Mouse (Mus musculus): ENCODE data around the gene 1700025G04Rik. TPM values are rescaled to one million over a fixed set of nuclear protein-coding genes. Genes with fewer than 3 reads are reported as not detected.

1700025G04Rik gene
- polyA plus RNA-seq, 1 experiment from 2014 or later = 13.8 TPM

DNA sequence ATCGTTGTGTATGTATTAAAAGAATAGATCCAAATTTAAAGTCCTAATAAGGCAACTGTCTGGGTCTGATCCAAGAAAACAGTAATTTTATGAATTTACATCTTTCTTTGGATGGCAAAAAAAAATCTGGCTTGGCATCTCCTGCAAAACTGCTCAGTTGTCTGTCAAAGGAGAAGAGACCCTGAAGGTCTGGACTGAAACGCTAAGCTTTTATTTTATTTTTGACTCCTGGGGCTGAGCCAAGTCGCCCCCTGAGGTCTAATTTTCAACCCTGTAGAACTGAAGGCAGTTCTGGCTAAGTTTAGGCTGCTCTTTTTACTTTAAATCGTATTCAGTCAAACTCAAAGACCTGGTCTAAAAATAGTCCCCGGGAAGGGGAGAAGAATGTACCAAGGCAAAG, 202.3 kb downstream of the 1700025G04Rik start:
- WGBS = 92% methylated on average over 5 of the region's 5 CpGs
- H3K27ac ChIP-seq = no peak overlapping the region
- H3K4me1 ChIP-seq = peaks cover 10% of the 10 kb centered on the region; the same call in 1 of the 2 replicates
- no peaks in the 10 kb centered on the region for H3K27me3 ChIP-seq (ENCODE audit: low read depth, poor library complexity, severe bottlenecking)
- no peaks in the 10 kb centered on the region for H3K9me3 ChIP-seq (replicated peaks)
- no peak for DNase-seq (ENCODE audit: low spot score)
- no peak overlapping the region for H3K4me3 ChIP-seq
- no peaks in the 10 kb centered on the region for H3K36me3 ChIP-seq

DNA sequence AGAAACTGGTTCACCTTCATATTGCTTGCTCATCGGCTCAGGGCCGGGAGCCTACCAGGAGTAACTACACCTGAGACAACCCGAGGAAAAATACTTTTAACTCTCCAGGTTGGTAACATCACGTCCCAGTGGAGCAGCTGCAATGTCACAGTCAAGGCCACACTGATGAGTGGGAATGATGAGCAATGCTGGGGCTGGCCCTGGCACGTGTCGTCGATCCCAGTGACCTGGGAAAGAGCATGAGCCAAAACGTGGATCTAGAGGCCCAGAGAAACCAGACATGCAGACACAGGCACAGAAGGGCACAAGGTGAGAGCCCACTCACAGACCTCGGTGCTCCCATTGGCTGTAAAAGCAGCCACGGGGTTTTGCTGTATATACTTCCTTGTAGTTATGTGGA, 202.8 kb downstream of the 1700025G04Rik start:
- DNase-seq (ENCODE audit: low spot score) = no peak
- Histone ChIP-seq H3K27ac (no peak overlapping the region), H3K27me3 (ENCODE audit: low read depth, poor library complexity, severe bottlenecking) (no peaks in the 10 kb centered on the region), H3K4me1 (peaks cover 10% of the 10 kb centered on the region; the same call in 1 of the 2 replicates), H3K4me3 (no peak overlapping the region), H3K36me3 (no peaks in the 10 kb centered on the region), H3K9me3 (replicated peaks) (no peaks in the 10 kb centered on the region)
- 88% methylated on average over 10 of the region's 10 CpGs for WGBS

- Histone ChIP-seq H3K27ac (no peak overlapping the region), H3K4me3 (no peak overlapping the region), H3K27me3 (ENCODE audit: low read depth, poor library complexity, severe bottlenecking) (no peaks in the 10 kb centered on the region), H3K9me3 (replicated peaks) (no peaks in the 10 kb centered on the region), H3K4me1 (peaks cover 10% of the 10 kb centered on the region; the same call in 1 of the 2 replicates), H3K36me3 (no peaks in the 10 kb centered on the region)
- WGBS = 84% methylated on average over 2 of the region's 2 CpGs
- DNase-seq (ENCODE audit: low spot score) = no peak
Observed at GRCm38 (mm10) chr1:151886171-151886570, 203.8 kb downstream of the 1700025G04Rik start.

- H3K4me1 ChIP-seq = peaks cover 7% of the 10 kb centered on the region; the same call in 1 of the 2 replicates
- 74% methylated on average over 1 of the region's 1 CpGs for WGBS
- H3K36me3 ChIP-seq = no peaks in the 10 kb centered on the region
- no peak for DNase-seq (ENCODE audit: low spot score)
- H3K4me3 ChIP-seq = no peak overlapping the region
- H3K27ac ChIP-seq = no peak overlapping the region
- no peaks in the 10 kb centered on the region for H3K9me3 ChIP-seq (replicated peaks)
- H3K27me3 ChIP-seq (ENCODE audit: low read depth, poor library complexity, severe bottlenecking) = no peaks in the 10 kb centered on the region
Observed at GRCm38 (mm10) chr1:151881253-151881652, 208.7 kb downstream of the 1700025G04Rik start.

DNA sequence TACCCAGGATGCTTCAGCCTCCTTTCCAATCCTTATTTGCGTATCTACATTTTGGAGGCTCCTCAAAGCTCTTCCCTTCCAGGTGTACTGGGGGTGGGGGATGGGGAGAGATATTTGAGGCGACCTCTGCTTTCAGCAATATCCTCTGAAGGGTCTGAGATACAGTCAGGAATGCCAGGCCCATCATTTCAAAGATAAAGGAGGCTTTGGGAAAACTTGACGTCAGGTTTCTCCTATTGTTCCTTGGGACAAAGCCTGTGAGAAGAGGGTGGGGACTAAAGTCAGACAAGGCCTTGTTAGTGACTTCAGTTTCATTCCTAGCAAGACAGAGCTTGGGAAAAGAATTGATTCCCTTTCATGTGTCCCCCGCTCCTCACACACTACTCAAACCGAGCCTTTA, 209.2 kb downstream of the 1700025G04Rik start:
- no peak overlapping the region for H3K27ac ChIP-seq
- whole genome bisulfite sequencing = 82% methylated on average over 5 of the region's 5 CpGs

DNA sequence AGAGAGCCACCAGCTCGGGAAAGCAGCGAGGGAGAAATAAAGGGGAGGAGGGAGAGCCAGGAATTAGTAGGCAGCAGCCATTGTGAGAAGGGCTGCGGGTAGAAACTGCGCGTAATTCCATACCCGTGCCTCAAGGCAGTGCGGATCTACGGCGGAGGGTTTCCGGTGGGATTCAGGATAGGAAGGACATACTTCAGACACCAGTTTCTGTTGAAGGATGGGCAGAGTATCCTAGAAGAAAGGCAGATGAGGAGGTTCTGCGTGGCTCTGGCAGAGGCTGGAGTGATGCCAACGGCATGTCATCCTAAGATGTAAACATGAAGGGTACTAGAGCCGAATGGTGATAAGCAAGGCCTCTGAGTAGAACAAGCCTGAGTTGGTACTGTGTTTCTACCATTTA, 210.0 kb downstream of the 1700025G04Rik start:
- Histone ChIP-seq H3K4me3 (no peak overlapping the region), H3K4me1 (peaks cover 4% of the 10 kb centered on the region; the same call in 1 of the 2 replicates), H3K36me3 (no peaks in the 10 kb centered on the region), H3K9me3 (replicated peaks) (no peaks in the 10 kb centered on the region), H3K27ac (no peak overlapping the region), H3K27me3 (ENCODE audit: low read depth, poor library complexity, severe bottlenecking) (no peaks in the 10 kb centered on the region)
- no peak for DNase-seq (ENCODE audit: low spot score)
- 88% methylated on average over 13 of the region's 13 CpGs for WGBS

More for the DNA sequence above, 209.2 kb downstream of the 1700025G04Rik start:
- DNase-seq (ENCODE audit: low spot score) = no peak
- Histone ChIP-seq H3K9me3 (replicated peaks) (no peaks in the 10 kb centered on the region), H3K27me3 (ENCODE audit: low read depth, poor library complexity, severe bottlenecking) (no peaks in the 10 kb centered on the region), H3K4me3 (no peak overlapping the region), H3K36me3 (no peaks in the 10 kb centered on the region), H3K4me1 (peaks cover 7% of the 10 kb centered on the region; the same call in 1 of the 2 replicates)

GRCm38 (mm10) chr1:151879308-151879850, 210.5 kb downstream of the 1700025G04Rik start:
- no peak for DNase-seq (ENCODE audit: low spot score)
- no peaks in the 10 kb centered on the region for H3K9me3 ChIP-seq (replicated peaks)
- no peaks in the 10 kb centered on the region for H3K36me3 ChIP-seq
- peaks cover 4% of the 10 kb centered on the region; the same call in 1 of the 2 replicates for H3K4me1 ChIP-seq
- WGBS = 81% methylated on average over 11 of the region's 11 CpGs
- no peak overlapping the region for H3K4me3 ChIP-seq
- peak overlapping the region; percentile 31; the same call in 1 of the 2 replicates for H3K27ac ChIP-seq
- H3K27me3 ChIP-seq (ENCODE audit: low read depth, poor library complexity, severe bottlenecking) = no peaks in the 10 kb centered on the region

DNA sequence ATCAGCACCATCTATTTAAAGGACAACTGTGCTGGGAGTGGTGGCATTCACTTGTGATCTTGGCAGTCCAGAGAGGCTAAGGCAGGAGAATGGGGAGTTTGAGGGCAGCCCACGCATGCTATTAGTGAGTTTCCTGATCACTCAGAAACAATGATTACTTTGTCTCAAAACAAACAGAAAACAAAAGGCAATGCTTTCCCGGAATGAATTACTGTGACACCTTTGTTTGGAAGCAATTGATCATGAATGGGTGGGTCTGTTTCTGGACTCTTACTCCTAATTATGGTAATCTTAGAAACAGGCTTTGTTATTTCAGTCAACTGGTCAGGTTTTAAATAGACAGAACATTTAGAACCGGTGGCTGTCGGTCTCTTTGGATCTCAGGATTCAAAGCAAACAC, 211.5 kb downstream of the 1700025G04Rik start:
- no peaks in the 10 kb centered on the region for H3K4me1 ChIP-seq
- WGBS = 62% methylated on average over 4 of the region's 4 CpGs
- H3K27ac ChIP-seq = peak overlapping the region; percentile 31; the same call in 1 of the 2 replicates

DNA sequence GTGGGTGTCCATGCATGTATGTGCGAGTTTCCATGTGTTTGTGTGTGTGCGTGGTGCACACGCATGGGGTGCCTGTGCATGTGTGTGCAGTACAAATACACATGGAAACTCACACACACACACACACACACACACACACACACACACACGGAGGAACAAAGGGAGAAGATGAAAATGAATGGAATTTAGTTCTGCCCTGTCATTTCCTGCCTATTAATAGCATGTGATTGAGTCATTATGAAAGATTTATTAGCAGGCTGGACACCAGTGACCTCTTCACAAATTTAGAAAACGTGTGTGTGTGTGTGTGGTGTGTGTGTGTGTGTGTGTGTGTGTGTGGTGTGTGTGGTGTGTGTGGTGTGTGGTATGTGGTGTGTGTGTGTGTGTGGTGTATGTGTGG, 217.0 kb downstream of the 1700025G04Rik start:
- Histone ChIP-seq H3K27me3 (ENCODE audit: low read depth, poor library complexity, severe bottlenecking) (no peaks in the 10 kb centered on the region), H3K27ac (no peak overlapping the region), H3K4me1 (no peaks in the 10 kb centered on the region), H3K4me3 (no peak overlapping the region), H3K36me3 (no peaks in the 10 kb centered on the region), H3K9me3 (replicated peaks) (no peaks in the 10 kb centered on the region)
- DNase-seq (ENCODE audit: low spot score) = no peak
- 86% methylated on average over 5 of the region's 5 CpGs for WGBS

More for the DNA sequence above, 211.5 kb downstream of the 1700025G04Rik start:
- no peaks in the 10 kb centered on the region for H3K36me3 ChIP-seq
- H3K4me3 ChIP-seq = no peak overlapping the region
- H3K9me3 ChIP-seq (replicated peaks) = no peaks in the 10 kb centered on the region
- no peaks in the 10 kb centered on the region for H3K27me3 ChIP-seq (ENCODE audit: low read depth, poor library complexity, severe bottlenecking)
- DNase-seq (ENCODE audit: low spot score) = no peak

GRCm38 (mm10) chr1:151864326-151864725, 225.6 kb downstream of the 1700025G04Rik start:
- Histone ChIP-seq H3K4me1 (no peaks in the 10 kb centered on the region), H3K36me3 (no peaks in the 10 kb centered on the region), H3K27ac (no peak overlapping the region), H3K4me3 (no peak overlapping the region), H3K27me3 (ENCODE audit: low read depth, poor library complexity, severe bottlenecking) (no peaks in the 10 kb centered on the region), H3K9me3 (replicated peaks) (no peaks in the 10 kb centered on the region)
- no peak for DNase-seq (ENCODE audit: low spot score)
- 93% methylated on average over 6 of the region's 6 CpGs for WGBS

- H3K27me3 ChIP-seq (ENCODE audit: low read depth, poor library complexity, severe bottlenecking) = no peaks in the 10 kb centered on the region
- no peak overlapping the region for H3K27ac ChIP-seq
- H3K4me3 ChIP-seq = no peak overlapping the region
- H3K9me3 ChIP-seq (replicated peaks) = no peaks in the 10 kb centered on the region
- 91% methylated on average over 12 of the region's 12 CpGs for WGBS
- H3K36me3 ChIP-seq = no peaks in the 10 kb centered on the region
- no peak for DNase-seq (ENCODE audit: low spot score)
- no peaks in the 10 kb centered on the region for H3K4me1 ChIP-seq
Observed at GRCm38 (mm10) chr1:151863797-151864147, 226.2 kb downstream of the 1700025G04Rik start.

DNA sequence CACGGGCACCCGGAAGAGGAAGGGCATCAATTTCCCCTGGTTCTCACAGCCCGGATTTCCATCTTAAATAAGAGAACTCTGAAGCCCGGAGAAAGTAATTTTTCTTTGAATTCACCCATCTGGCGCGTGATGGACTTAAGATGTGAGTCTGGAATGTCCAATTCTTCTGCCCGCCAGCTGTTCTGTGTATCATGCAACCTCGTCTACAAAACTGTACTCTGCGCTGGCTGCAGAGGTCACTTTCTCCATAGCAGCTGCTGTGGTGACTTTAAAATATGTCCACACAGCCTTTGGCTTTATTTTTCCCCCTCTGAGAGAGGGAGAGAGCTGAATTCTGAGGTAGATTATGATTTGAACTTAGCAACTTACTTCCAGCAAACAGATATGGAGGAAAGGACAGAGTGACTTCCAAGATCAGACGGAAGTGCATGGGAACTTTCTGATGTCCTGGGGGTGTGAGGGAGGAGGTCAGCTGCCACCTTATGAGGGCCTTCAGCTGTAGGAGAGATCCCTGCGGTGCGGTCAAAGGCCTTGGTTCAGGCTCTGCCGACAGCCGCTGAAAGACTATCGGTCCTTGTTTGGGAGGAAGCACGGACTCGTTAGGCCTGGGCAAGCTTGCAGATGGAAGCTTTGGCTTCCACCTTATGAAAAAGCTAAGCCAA, 226.7 kb downstream of the 1700025G04Rik start:
- no peak for DNase-seq (ENCODE audit: low spot score)
- no peak overlapping the region for H3K4me3 ChIP-seq
- H3K27me3 ChIP-seq (ENCODE audit: low read depth, poor library complexity, severe bottlenecking) = no peaks in the 10 kb centered on the region
- no peaks in the 10 kb centered on the region for H3K36me3 ChIP-seq
- H3K27ac ChIP-seq = no peak overlapping the region
- WGBS = 90% methylated on average over 17 of the region's 17 CpGs
- H3K4me1 ChIP-seq = no peaks in the 10 kb centered on the region
- no peaks in the 10 kb centered on the region for H3K9me3 ChIP-seq (replicated peaks)

- Histone ChIP-seq H3K9me3 (replicated peaks) (no peaks in the 10 kb centered on the region), H3K36me3 (no peaks in the 10 kb centered on the region), H3K27me3 (ENCODE audit: low read depth, poor library complexity, severe bottlenecking) (no peaks in the 10 kb centered on the region), H3K27ac (no peak overlapping the region), H3K4me3 (no peak overlapping the region), H3K4me1 (no peaks in the 10 kb centered on the region)
- no peak for DNase-seq (ENCODE audit: low spot score)
- 95% methylated on average over 8 of the region's 8 CpGs for WGBS
Observed at GRCm38 (mm10) chr1:151862109-151862508, 227.8 kb downstream of the 1700025G04Rik start.
